Mouse (Mus musculus) embryonic facial prominence, embryonic 10.5 days (tissue): ENCODE results near the gene Tas2r138. TPM values are rescaled to one million over a fixed set of nuclear protein-coding genes. Genes with fewer than 3 reads are reported as not detected.
"Not testable (repeated sequence)": the region's sequence is repeated elsewhere in the genome, so short reads cannot be mapped to it uniquely, and the experiment has no call there.

Experiments used
- DNase-seq: peaks from one replicate; pipeline ENCODE4 v3.0.0-alpha.2; 2017; ENCODE audit warnings: low spot score
- H3K27ac ChIP-seq: fragments of 300-500 bp; sonication (generic); replicated peaks from 2 replicates; pipeline ENCODE4 v1.5.1; 2016; ENCODE audit warnings: mild to moderate bottlenecking
- H3K27me3 ChIP-seq: fragments of 300-500 bp; sonication (generic); replicated peaks from 2 replicates; pipeline ENCODE4 v1.6.1; 2016; ENCODE audit warnings: low read depth, mild to moderate bottlenecking; ENCODE audit not compliant: poor library complexity, severe bottlenecking
- H3K36me3 ChIP-seq: fragments of 300-500 bp; sonication (generic); replicated peaks from 2 replicates; pipeline ENCODE4 v1.6.1; 2016; ENCODE audit warnings: mild to moderate bottlenecking, moderate library complexity
- H3K4me1 ChIP-seq: fragments of 300-500 bp; sonication (generic); 2 replicates; pipeline ENCODE4 v1.6.1; 2016
- H3K4me3 ChIP-seq: fragments of 300-500 bp; sonication (generic); 2 replicates; pipeline ENCODE4 v1.5.1; 2016; ENCODE audit warnings: mild to moderate bottlenecking, moderate library complexity
- H3K9me3 ChIP-seq: fragments of 300-500 bp; sonication (generic); 2 replicates; pipeline ENCODE4 v1.6.1; 2016; ENCODE audit warnings: mild to moderate bottlenecking
- WGBS: fragments of 180-500 bp; shearing (Covaris S2); methylation state at CpG from one replicate; pipeline ENCODE4 v1.1.7; 2016; 5-methylcytosine and 5-hydroxymethylcytosine counted together
- polyA plus RNA-seq: library from polyadenylated mRNA; unstranded; fragments of >200 nt; fragmentation: Nextera tagmentation; extraction: Ambion mirVana; gene quantifications from 2 replicates; pipeline ENCODE4 v1.2.1, GENCODE M21; 2016

The Tas2r138 gene
- polyA plus RNA-seq, 1 experiment from 2014 or later: not detected

- 34% methylated on average over 4 of the region's 4 CpGs for WGBS
- not testable (repeated sequence) for H3K4me3 ChIP-seq, H3K9me3 ChIP-seq, H3K36me3 ChIP-seq, H3K4me1 ChIP-seq, H3K27me3 ChIP-seq, H3K27ac ChIP-seq, DNase-seq
These were observed 14.6 kb downstream of the Tas2r138 start for GRCm38 (mm10) chr6:40598546-40598945.

DNA sequence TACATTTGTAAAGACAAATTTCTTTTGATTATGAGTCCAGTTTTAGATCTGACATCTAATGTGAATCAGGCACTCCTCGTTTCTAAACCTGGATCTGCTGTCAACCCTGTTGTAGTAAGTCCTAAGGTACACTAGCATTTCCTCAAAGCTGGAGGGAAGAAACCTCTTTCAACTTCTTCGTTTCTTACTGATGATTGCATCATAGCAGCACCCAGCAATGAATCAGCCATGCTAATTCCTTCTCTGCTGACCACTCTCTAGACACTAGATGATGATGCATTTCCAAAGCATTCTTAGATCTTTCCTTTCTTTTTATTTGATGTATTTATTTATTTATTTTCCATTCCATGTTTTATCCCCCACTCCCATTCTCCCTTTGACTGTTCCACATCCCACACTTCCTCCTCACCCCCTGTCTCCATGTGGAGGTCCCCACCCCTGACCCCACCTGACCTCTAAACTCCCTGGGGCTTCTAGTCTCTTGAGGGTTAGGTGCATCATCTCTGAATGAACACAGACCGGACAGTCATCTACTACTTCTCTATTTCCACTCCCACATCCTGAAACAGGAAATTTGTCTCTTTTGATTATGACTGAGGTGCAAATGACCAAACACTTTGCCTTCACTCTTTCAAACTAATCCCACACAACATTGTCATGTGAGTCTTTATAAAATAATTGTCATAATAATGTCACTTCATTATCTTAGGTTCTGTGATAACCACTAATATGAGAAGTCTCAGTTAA lies 18.1 kb downstream of the Tas2r138 start:
- DNase-seq: no peak
- Histone ChIP-seq H3K27me3 (no peaks in the 10 kb centered on the region), H3K36me3 (no peaks in the 10 kb centered on the region), H3K4me1 (no peaks in the 10 kb centered on the region), H3K9me3 (no peaks in the 10 kb centered on the region), H3K27ac (no peak overlapping the region), H3K4me3 (no peak overlapping the region)
- WGBS: 72% methylated on average over 3 of the region's 3 CpGs

GRCm38 (mm10) chr6:40588346-40588745 lies 24.8 kb downstream of the Tas2r138 start:
- no peaks in the 10 kb centered on the region for H3K4me1 ChIP-seq
- no peaks in the 10 kb centered on the region for H3K9me3 ChIP-seq
- H3K4me3 ChIP-seq: no peak overlapping the region
- no peak for DNase-seq
- H3K36me3 ChIP-seq: no peaks in the 10 kb centered on the region
- no peaks in the 10 kb centered on the region for H3K27me3 ChIP-seq
- WGBS: 89% methylated on average over 2 of the region's 2 CpGs
- H3K27ac ChIP-seq: no peak overlapping the region

GRCm38 (mm10) chr6:40585645-40586044 lies 27.5 kb downstream of the Tas2r138 start, which contains the start of gene Clec5a:
Gene Clec5a (minus strand): TSS chr6:40585821.
- Histone ChIP-seq H3K4me3 (no peak within 1 kb of the TSS), H3K27ac (no peak within 1 kb of the TSS), H3K27me3 (no peaks in the 10 kb centered on the region), H3K36me3 (no peaks in the 10 kb centered on the region), H3K9me3 (no peaks in the 10 kb centered on the region), H3K4me1 (no peaks in the 10 kb centered on the region)
- WGBS: 83% methylated on average over 5 of the region's 5 CpGs
- DNase-seq: no peak

DNA sequence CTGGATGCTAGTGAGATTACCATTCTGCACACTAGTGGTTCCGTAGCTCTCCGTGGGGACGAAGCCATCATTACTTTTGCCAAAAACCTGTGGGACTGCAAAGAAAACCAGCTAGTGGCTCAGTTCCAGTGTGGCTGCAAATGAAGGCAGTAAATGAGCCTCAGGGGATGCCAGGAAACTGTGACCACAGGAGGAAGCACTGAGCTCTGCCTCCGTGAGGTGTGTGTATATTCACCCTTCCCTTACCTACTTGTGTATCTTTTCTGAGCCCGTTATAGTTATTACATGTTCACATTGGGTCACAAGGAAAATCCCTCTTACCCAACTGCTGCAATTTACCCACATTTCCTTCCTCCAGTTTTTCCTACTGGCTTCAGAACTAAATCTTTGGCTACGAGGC lies 28.8 kb downstream of the Tas2r138 start:
- DNase-seq: no peak
- Histone ChIP-seq H3K27me3 (no peaks in the 10 kb centered on the region), H3K36me3 (no peaks in the 10 kb centered on the region), H3K9me3 (no peaks in the 10 kb centered on the region), H3K4me3 (no peak overlapping the region), H3K27ac (no peak overlapping the region), H3K4me1 (no peaks in the 10 kb centered on the region)
- 92% methylated on average over 6 of the region's 6 CpGs for WGBS

GRCm38 (mm10) chr6:40576305-40576704 lies 36.8 kb downstream of the Tas2r138 start:
- 78% methylated on average over 1 of the region's 1 CpGs for WGBS
- Histone ChIP-seq H3K27ac (no peak overlapping the region), H3K36me3 (no peaks in the 10 kb centered on the region), H3K9me3 (no peaks in the 10 kb centered on the region), H3K4me1 (no peaks in the 10 kb centered on the region), H3K4me3 (no peak overlapping the region), H3K27me3 (no peaks in the 10 kb centered on the region)
- DNase-seq: no peak

DNA sequence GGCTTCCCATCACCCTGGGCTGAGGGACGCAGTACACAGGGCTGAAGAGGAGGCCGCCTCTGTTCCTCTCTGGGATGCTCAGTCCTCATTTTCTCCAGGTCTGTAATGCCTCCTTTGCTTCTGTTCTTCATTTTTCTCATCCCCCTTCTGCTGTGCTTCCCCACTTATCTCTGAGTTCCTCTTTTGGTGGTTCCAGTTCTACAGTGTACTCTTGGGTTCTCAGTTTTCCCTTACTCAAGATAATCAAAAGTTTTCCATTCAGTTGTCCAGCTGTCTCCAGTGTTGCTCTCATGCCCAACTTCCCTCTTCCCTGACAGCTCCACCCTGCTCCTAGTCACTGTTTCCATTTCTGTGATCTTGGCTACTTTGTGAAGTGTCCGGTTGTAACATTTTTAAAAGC lies 39.5 kb downstream of the Tas2r138 start:
- WGBS: 87% methylated on average over 3 of the region's 3 CpGs
- Histone ChIP-seq H3K27me3 (no peaks in the 10 kb centered on the region), H3K27ac (no peak overlapping the region), H3K4me1 (no peaks in the 10 kb centered on the region), H3K4me3 (no peak overlapping the region), H3K9me3 (no peaks in the 10 kb centered on the region), H3K36me3 (no peaks in the 10 kb centered on the region)
- no peak for DNase-seq

DNA sequence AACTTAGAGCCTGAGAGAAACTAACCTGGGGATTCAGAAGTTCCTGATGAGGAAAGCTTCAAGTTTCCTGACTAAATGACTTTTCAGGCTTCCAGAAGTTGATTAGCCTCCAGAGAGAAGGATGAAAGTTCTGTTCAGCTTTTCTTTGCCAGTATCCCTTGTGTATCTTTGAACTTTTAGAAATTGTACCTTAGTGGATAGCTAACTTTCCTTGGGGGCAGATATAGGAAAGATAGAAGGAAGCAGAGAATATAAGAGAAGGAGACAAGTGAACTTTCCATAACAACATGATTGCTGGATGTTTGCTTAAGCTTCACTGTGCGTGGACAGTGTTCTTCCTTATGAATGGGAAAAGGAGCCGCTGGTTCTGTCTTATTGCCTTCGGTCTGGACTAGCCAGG lies 43.9 kb downstream of the Tas2r138 start, which contains the start of gene Olfr460:
TSS of gene Olfr460 (plus strand) at position 301 of the 400 bp plus-strand sequence.
- 88% methylated on average over 3 of the region's 3 CpGs for WGBS
- Histone ChIP-seq H3K27me3 (no peaks in the 10 kb centered on the region), H3K4me3 (no peak within 1 kb of the TSS), H3K36me3 (no peaks in the 10 kb centered on the region), H3K9me3 (no peaks in the 10 kb centered on the region), H3K4me1 (no peaks in the 10 kb centered on the region), H3K27ac (no peak within 1 kb of the TSS)
- DNase-seq: no peak

Other genes with a start within 250 kb of the Tas2r138 start
- 11.2 and 15.1 TPM in 2 replicates for gene E330009J07Rik, start 177.2 kb downstream of the Tas2r138 start, polyA plus RNA-seq
- not detected in 2 replicates for gene Wee2, start 174.2 kb downstream of the Tas2r138 start, polyA plus RNA-seq
- 221 and 226 TPM in 2 replicates for gene Ssbp1, start 142.0 kb downstream of the Tas2r138 start, polyA plus RNA-seq
- gene Tas2r137, start 122.1 kb downstream of the Tas2r138 start, polyA plus RNA-seq: 0.27 TPM in 1 of 2 replicates, not detected in the other
- 0.15 TPM in 1 of 2 replicates, not detected in the other for gene Tas2r108, start 119.8 kb downstream of the Tas2r138 start, polyA plus RNA-seq
- not detected in 2 replicates for gene Prss37, start 93.8 kb downstream of the Tas2r138 start, polyA plus RNA-seq
- 0.09 and 0.16 TPM in 2 replicates for gene Olfr461, start 58.3 kb downstream of the Tas2r138 start, polyA plus RNA-seq
- gene Olfr460, start 43.8 kb downstream of the Tas2r138 start, polyA plus RNA-seq: not detected in 2 replicates
- gene Clec5a, start 27.5 kb downstream of the Tas2r138 start, polyA plus RNA-seq: 0.37 and 0.44 TPM in 2 replicates
- gene Mgam, start 15.5 kb upstream of the Tas2r138 start, polyA plus RNA-seq: 0.04 TPM in 1 of 2 replicates, not detected in the other